Mouse (Mus musculus) urinary bladder, postnatal 14 days (tissue): ENCODE measurements at regions not wholly inside any gene's neighbourhood (a gene's known extent, or its start where the extent isn't known, plus 50 kb on each side); places are given as distances from the start of the nearest gene placed in this dataset.

Source experiments
- DNase-seq: peaks from one replicate; pipeline ENCODE4 v3.0.0; 2021; ENCODE audit warnings: low spot score

DNA sequence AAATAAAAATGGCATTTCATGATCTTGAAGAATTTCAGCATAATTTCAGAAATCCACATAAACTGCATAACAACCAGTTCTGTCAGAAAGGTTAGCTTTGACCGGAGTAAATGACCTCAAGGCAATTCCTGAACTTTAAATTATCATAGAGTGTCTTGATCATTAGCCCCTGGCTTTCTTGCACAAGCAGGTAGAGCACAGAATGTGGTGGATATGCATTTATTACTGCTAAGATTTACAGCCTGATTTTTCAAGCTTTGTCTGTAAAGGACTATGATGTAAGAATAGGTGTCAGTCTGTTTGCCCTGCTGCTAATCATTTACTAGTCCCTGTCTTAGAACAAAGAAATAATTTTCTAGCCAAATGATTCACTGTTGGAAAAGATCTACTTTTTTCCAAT lies 347.3 kb downstream of the Ppp1r3a start:
- DNase-seq, result no peak

DNA sequence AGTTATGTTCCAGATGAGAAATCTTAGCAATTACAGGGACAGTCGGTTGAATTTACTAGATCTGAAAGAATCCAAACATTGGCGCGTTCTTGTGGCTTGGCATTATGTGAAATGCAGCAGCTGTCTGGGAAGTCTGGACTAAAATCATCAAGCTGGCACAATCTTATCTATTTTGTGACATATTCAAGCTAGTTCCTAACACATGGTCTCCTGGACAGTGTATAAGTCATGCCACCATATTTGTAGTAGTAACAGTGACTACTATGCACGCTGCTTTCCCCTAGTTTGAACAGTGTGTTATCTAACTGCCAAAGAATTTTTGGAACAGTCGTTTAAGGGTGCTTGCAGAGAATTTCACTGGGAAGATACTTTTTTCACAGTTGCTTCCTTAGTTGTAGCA lies 396.8 kb downstream of the Ppp1r3a start:
- no peak for DNase-seq
